15 mouse cellular contexts compared by ENCODE assay signal in genomic region chr2:113058914-113059313, GRCm38 (mm10).
A peak's percentile ranks its signal among the peaks of the same experiment; 100 is the strongest.
DNase-seq lines count a peak whose midpoint lies in the region; ATAC-seq lines count a peak whose summit lies in the region.
"Had no signal": no experiment of that assay in that cellular context is flagged by ENCODE, and none has a peak within 500 bp of the region (broad histone marks: within the 10 kb centered on the region; RNA-seq: fewer than 3 reads in every experiment).

No protein-coding gene starts in this region.

- H3K4me1 ChIP-seq in liver, embryonic 11.5 days (replicated peaks; ENCODE audit: control insufficient read depth, insufficient read depth, low read length): no peaks in the 10 kb centered on the region
- H3K4me1 ChIP-seq: limb, embryonic 12.5 days; megakaryocyte, embryonic 14.5 days had no signal

- DNase-seq in brain, embryonic 18.5 days (ENCODE audit: low read depth, low spot score): peak; percentile 18
- peak; percentile 9 to 37 for DNase-seq in frontal cortex, postnatal 25 days (ENCODE audit: low spot score in 2 of 2)
- peak; percentile 68 to 75 for DNase-seq in layer of hippocampus, postnatal 36 days
- peak; percentile 63 to 67 for DNase-seq in right cerebral cortex, adult 2 months (ENCODE audit: low spot score in 2 of 2)
- no peak for DNase-seq in gastrocnemius, postnatal 36 days
- DNase-seq in liver, embryonic 11.5 days (ENCODE audit: low spot score): no peak
- DNase-seq in lung, postnatal 36 days: no peak
- DNase-seq: cerebellum, postnatal 36 days; kidney, adult 2 months; lung, adult 18-20 months had no signal

- ATAC-seq in erythroblast, adult 5-6 weeks (replicated peaks; ENCODE audit: low FRiP score, poor library complexity, severe bottlenecking): no peak
- no peak for ATAC-seq in liver, embryonic 11.5 days (replicated peaks; ENCODE audit: low FRiP score)

- no peak overlapping the region for H3K9ac ChIP-seq in liver, embryonic 11.5 days (ENCODE audit: low read depth, low read length)
- H3K9ac ChIP-seq: hindbrain, embryonic 14.5 days; limb, embryonic 12.5 days had no signal

- H3K4me3 ChIP-seq in liver, embryonic 11.5 days (ENCODE audit: low read depth, low read length): no peak overlapping the region
- H3K4me3 ChIP-seq: limb, embryonic 12.5 days; megakaryocyte, embryonic 14.5 days had no signal

- WGBS in liver, embryonic 11.5 days: 65% methylated on average over 5 of the region's 5 CpGs

- no peaks in the 10 kb centered on the region for H3K36me3 ChIP-seq in liver, embryonic 11.5 days (ENCODE audit: control insufficient read depth, insufficient read depth, low read length)
- H3K36me3 ChIP-seq: limb, embryonic 12.5 days had no signal

- H3K27me3 ChIP-seq in liver, embryonic 11.5 days (replicated peaks; ENCODE audit: control insufficient read depth, insufficient read depth, low read length): no peaks in the 10 kb centered on the region
- H3K27me3 ChIP-seq: CH12.LX; limb, embryonic 12.5 days; megakaryocyte, embryonic 14.5 days had no signal

- no peak overlapping the region for H3K27ac ChIP-seq in liver, embryonic 11.5 days (ENCODE audit: low read depth, low read length)
- H3K27ac ChIP-seq: hindbrain, embryonic 14.5 days; limb, embryonic 12.5 days had no signal

- H3K4me2 ChIP-seq in liver, embryonic 11.5 days: no peak overlapping the region
- H3K4me2 ChIP-seq: hindbrain, embryonic 14.5 days; limb, embryonic 12.5 days had no signal

- intact Hi-C loops in gastrocnemius, postnatal 36 days (cut with DNase I): no loop called here

- no peaks in the 10 kb centered on the region for H3K9me3 ChIP-seq in liver, embryonic 11.5 days (ENCODE audit: control insufficient read depth, low read length)
- H3K9me3 ChIP-seq: limb, embryonic 12.5 days had no signal

Comparison
In these comparisons a context has a peak if more than half of its experiments do, and no peak if none do; other contexts are left out.
1. DNase-seq: peak in brain, embryonic 18.5 days (single experiment), frontal cortex, postnatal 25 days (2 of 2), layer of hippocampus, postnatal 36 days (2 of 2) and right cerebral cortex, adult 2 months (2 of 2); none in gastrocnemius, postnatal 36 days (0 of 2), liver, embryonic 11.5 days (single experiment) and lung, postnatal 36 days (single experiment).